Comparison of ENCODE assay signal across 9 mouse cellular contexts in the genomic region with DNA sequence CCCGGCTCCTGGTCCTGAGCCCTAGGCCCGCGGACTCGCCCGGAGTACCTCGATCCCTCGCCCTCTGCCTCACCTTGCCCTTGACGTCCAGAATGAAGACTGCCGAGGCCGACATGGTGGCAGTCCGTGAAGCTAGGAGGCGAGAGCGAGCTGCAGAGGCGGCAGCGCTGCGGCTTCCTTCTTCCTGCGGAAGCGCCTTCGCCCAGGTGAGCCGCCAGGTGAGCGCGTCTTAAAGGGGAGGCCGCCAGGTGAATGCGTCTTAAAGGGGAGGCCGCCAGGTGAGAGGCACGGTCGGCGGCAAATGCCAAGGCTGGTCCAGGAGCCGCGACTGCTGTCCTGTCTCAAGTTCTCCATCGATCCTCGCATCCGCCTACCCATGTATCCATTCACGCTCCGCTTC. TPM values are rescaled to one million over a fixed set of nuclear protein-coding genes. Genes with fewer than 3 reads are reported as not detected.
DNase-seq lines count a peak whose midpoint lies in the region; ATAC-seq and TF ChIP-seq lines count a peak whose summit lies in the region.
"Had no signal": no experiment of that assay in that cellular context is flagged by ENCODE, and none has a peak within 500 bp of the region (broad histone marks: within the 10 kb centered on the region; RNA-seq: fewer than 3 reads in every experiment).

A gene (minus strand): TSS at position 204 of the 400 bp plus-strand sequence.

- DNase-seq in hindbrain, embryonic 10.5 days (ENCODE audit: low spot score): peak; percentile 18
- DNase-seq in hindbrain, embryonic 11.5 days (ENCODE audit: low spot score): no peak
- peak; percentile 62 to 71 for DNase-seq in kidney, postnatal 36 days
- peak; percentile 40 for DNase-seq in midbrain, postnatal 0 days (ENCODE audit: low spot score)
- no peak for DNase-seq in left cerebral cortex, adult 18-20 months (ENCODE audit: low spot score in 2 of 2)
- no peak for DNase-seq in spleen, adult 18-20 months

- ATAC-seq in hindbrain, embryonic 11.5 days (ENCODE audit: low FRiP score): no peak
- ATAC-seq in forebrain, embryonic 13.5 days: no peak
- ATAC-seq in midbrain, postnatal 0 days (ENCODE audit: low FRiP score): no peak
- no peak for ATAC-seq in activated CD4-positive, CD25-positive, alpha-beta regulatory T cell, adult 4 months

- peaks cover 12% of the 10 kb centered on the region for H3K4me1 ChIP-seq in hindbrain, embryonic 10.5 days (replicated peaks)
- H3K4me1 ChIP-seq in hindbrain, embryonic 11.5 days (replicated peaks; ENCODE audit: control insufficient read depth, insufficient read depth, low read length): no peaks in the 10 kb centered on the region
- H3K4me1 ChIP-seq in forebrain, embryonic 13.5 days: 0 out of 2 replicates have a peak, but pooled peaks cover 3% of the 10 kb centered on the region
- H3K4me1 ChIP-seq in midbrain, postnatal 0 days (ENCODE audit: insufficient read depth, low read length): no peaks in the 10 kb centered on the region

- H3K36me3 ChIP-seq in hindbrain, embryonic 10.5 days: no peaks in the 10 kb centered on the region
- no peaks in the 10 kb centered on the region for H3K36me3 ChIP-seq in hindbrain, embryonic 11.5 days (ENCODE audit: control insufficient read depth, insufficient read depth, low read length)
- no peaks in the 10 kb centered on the region for H3K36me3 ChIP-seq in forebrain, embryonic 13.5 days (ENCODE audit: poor library complexity, severe bottlenecking)
- no peaks in the 10 kb centered on the region for H3K36me3 ChIP-seq in midbrain, postnatal 0 days (ENCODE audit: insufficient read depth, low read length)
- H3K36me3 ChIP-seq: G1E had no signal

- 9% methylated on average over 35 of the region's 35 CpGs for WGBS in hindbrain, embryonic 10.5 days
- WGBS in hindbrain, embryonic 11.5 days: 12% methylated on average over 34 of the region's 35 CpGs
- 10% methylated on average over 35 of the region's 35 CpGs for WGBS in forebrain, embryonic 13.5 days
- 15% methylated on average over 35 of the region's 35 CpGs for WGBS in midbrain, postnatal 0 days

- H3K9me3 ChIP-seq in hindbrain, embryonic 10.5 days: no peaks in the 10 kb centered on the region
- H3K9me3 ChIP-seq in hindbrain, embryonic 11.5 days (ENCODE audit: control insufficient read depth, low read length): no peaks in the 10 kb centered on the region
- no peaks in the 10 kb centered on the region for H3K9me3 ChIP-seq in forebrain, embryonic 13.5 days (replicated peaks)
- H3K9me3 ChIP-seq in midbrain, postnatal 0 days (ENCODE audit: low read length): no peaks in the 10 kb centered on the region
- H3K9me3 ChIP-seq: G1E had no signal

- no peak within 1 kb of the TSS for H3K27ac ChIP-seq in hindbrain, embryonic 10.5 days
- H3K27ac ChIP-seq in hindbrain, embryonic 11.5 days (ENCODE audit: low read depth, low read length): no peak within 1 kb of the TSS
- H3K27ac ChIP-seq in forebrain, embryonic 13.5 days: no peak within 1 kb of the TSS
- no peak within 1 kb of the TSS for H3K27ac ChIP-seq in midbrain, postnatal 0 days (ENCODE audit: low read depth, low read length)

- H3K27me3 ChIP-seq in hindbrain, embryonic 10.5 days (ENCODE audit: insufficient read depth, poor library complexity, severe bottlenecking): peaks cover 23% of the 10 kb centered on the region
- H3K27me3 ChIP-seq in hindbrain, embryonic 11.5 days (ENCODE audit: control insufficient read depth, insufficient read depth, low read length): peaks cover 10% of the 10 kb centered on the region
- H3K27me3 ChIP-seq in forebrain, embryonic 13.5 days: peaks cover 18% of the 10 kb centered on the region
- H3K27me3 ChIP-seq in midbrain, postnatal 0 days (ENCODE audit: insufficient read depth, low read length): no peaks in the 10 kb centered on the region

- TF ChIP-seq CTCF in midbrain, postnatal 0 days (IDR thresholded peaks at IDR 0.05): peak; percentile 47

- peak within 1 kb of the TSS; percentile 42 for H3K4me3 ChIP-seq in hindbrain, embryonic 10.5 days
- no peak within 1 kb of the TSS for H3K4me3 ChIP-seq in hindbrain, embryonic 11.5 days (ENCODE audit: low read depth, low read length)
- H3K4me3 ChIP-seq in forebrain, embryonic 13.5 days: no peak within 1 kb of the TSS
- peak within 1 kb of the TSS; percentile 25 for H3K4me3 ChIP-seq in midbrain, postnatal 0 days (ENCODE audit: low read depth, low read length)

- H3K9ac ChIP-seq in hindbrain, embryonic 11.5 days (ENCODE audit: low read depth, low read length): no peak within 1 kb of the TSS
- H3K9ac ChIP-seq in forebrain, embryonic 13.5 days: no peak within 1 kb of the TSS
- no peak within 1 kb of the TSS for H3K9ac ChIP-seq in midbrain, postnatal 0 days (replicated peaks; ENCODE audit: low read length, poor library complexity, severe bottlenecking)

- H3K4me2 ChIP-seq in hindbrain, embryonic 11.5 days (replicated peaks; ENCODE audit: low read depth, low read length): no peak within 1 kb of the TSS
- 0 out of 2 replicates have a peak within 1 kb of the TSS, but pooled peaks have one; percentile 1 for H3K4me2 ChIP-seq in forebrain, embryonic 13.5 days
- H3K4me2 ChIP-seq in midbrain, postnatal 0 days (ENCODE audit: low read depth, low read length, poor library complexity, severe bottlenecking): peak within 1 kb of the TSS; percentile 42

RNA-seq across cellular contexts. Expression of the gene that starts here (rescaled TPM):
- polyA plus RNA-seq in hindbrain, embryonic 10.5 days (2016; fragmentation: Nextera tagmentation; extraction: Ambion mirVana): 4.8 and 14.6 TPM in 2 replicates
- polyA plus RNA-seq in hindbrain, embryonic 11.5 days (2014; fragmentation: Nextera tagmentation; extraction: Ambion mirVana): 3.4 and 5.0 TPM in 2 replicates
- polyA plus RNA-seq in forebrain, embryonic 13.5 days (2015; fragmentation: Nextera tagmentation; extraction: Ambion mirVana): 0.39 and 0.52 TPM in 2 replicates
- 3.9 and 4.7 TPM in 2 replicates for total RNA-seq in midbrain, postnatal 0 days (2014; rRNA removed)
- polyA plus RNA-seq in midbrain, postnatal 0 days (2015; fragmentation: Nextera tagmentation; extraction: Ambion mirVana): 3.1 TPM in 2 replicates
- 1 to 10 TPM; 1.6 TPM for total RNA-seq in left cerebral cortex, adult 18-20 months (2021)
- polyA plus RNA-seq in activated CD4-positive, CD25-positive, alpha-beta regulatory T cell, adult 4 months (2017; shearing (Covaris generic)): 1 to 10 TPM in 1 of 2 experiments, under 1 TPM in 1; 0.84 to 1.5 TPM
- polyA plus RNA-seq: G1E had no signal

Comparison
In these comparisons a context has a peak if more than half of its experiments do, and no peak if none do; other contexts are left out.
1. DNase-seq: peak in hindbrain, embryonic 10.5 days (single experiment), kidney, postnatal 36 days (2 of 2) and midbrain, postnatal 0 days (single experiment); none in hindbrain, embryonic 11.5 days (single experiment), left cerebral cortex, adult 18-20 months (0 of 2) and spleen, adult 18-20 months (0 of 2).
2. H3K4me3 ChIP-seq: peak in hindbrain, embryonic 10.5 days (single experiment) and midbrain, postnatal 0 days (single experiment); none in hindbrain, embryonic 11.5 days (single experiment) and forebrain, embryonic 13.5 days (single experiment).